Mouse (Mus musculus) lung, postnatal 0 days (tissue): ENCODE measurements at regions not wholly inside any gene's neighbourhood (a gene's known extent, or its start where the extent isn't known, plus 50 kb on each side); places are given as distances from the start of the nearest gene placed in this dataset.
"Not testable (repeated sequence)": the region's sequence is repeated elsewhere in the genome, so short reads cannot be mapped to it uniquely, and the experiment has no call there.

ENCODE experiments used
- ATAC-seq: fragments of 200-750 bp; cut with Nextera tagmentation; 2 replicates; pipeline ENCODE4 v1.8.0; 2017; ENCODE audit warnings: moderate library complexity
- DNase-seq: peaks from one replicate; pipeline ENCODE4 v3.0.0-alpha.2; 2016; ENCODE audit warnings: low spot score
- H3K27ac ChIP-seq: fragments of 300-500 bp; sonication (generic); 2 replicates; pipeline ENCODE4 v1.5.1; 2014; ENCODE audit warnings: antibody characterized with exemption, mild to moderate bottlenecking, low read length, mixed read lengths
- H3K27me3 ChIP-seq: fragments of 300-500 bp; sonication (generic); replicated peaks from 2 replicates; pipeline ENCODE4 v1.6.1; 2014; ENCODE audit warnings: low read length, mixed read lengths; ENCODE audit not compliant: insufficient read depth
- H3K36me3 ChIP-seq: fragments of 300-500 bp; sonication (generic); 2 replicates; pipeline ENCODE4 v1.6.1; 2014; ENCODE audit warnings: low read length, mixed read lengths; ENCODE audit not compliant: insufficient read depth
- H3K4me1 ChIP-seq: fragments of 300-500 bp; sonication (generic); 2 replicates; pipeline ENCODE4 v1.6.1; 2014; ENCODE audit warnings: antibody characterized with exemption, low read depth, low read length, mixed read lengths; ENCODE audit not compliant: insufficient read depth
- H3K4me2 ChIP-seq: fragments of 300-500 bp; sonication (generic); replicated peaks from 2 replicates; pipeline ENCODE4 v1.6.1; 2014; ENCODE audit warnings: low read depth, mild to moderate bottlenecking, low read length, moderate library complexity, mixed read lengths
- H3K4me3 ChIP-seq: fragments of 300-500 bp; sonication (generic); 2 replicates; pipeline ENCODE4 v1.5.1; 2014; ENCODE audit warnings: low read depth, low read length
- H3K9ac ChIP-seq: fragments of 300-500 bp; sonication (generic); replicated peaks from 2 replicates; pipeline ENCODE4 v1.6.1; 2014; ENCODE audit warnings: low read depth, mild to moderate bottlenecking
- H3K9me3 ChIP-seq: fragments of 300-500 bp; sonication (generic); 2 replicates; pipeline ENCODE4 v1.6.1; 2016; ENCODE audit warnings: low read length, mixed read lengths
- CTCF ChIP-seq: IDR thresholded peaks from 2 replicates; pipeline ENCODE4 v1.5.1; 2016; ENCODE audit warnings: antibody characterized with exemption, mild to moderate bottlenecking
- EP300 ChIP-seq: IDR thresholded peaks from 2 replicates; pipeline ENCODE4 v1.6.1; 2016; ENCODE audit warnings: antibody characterized with exemption, mild to moderate bottlenecking, control low read depth
- WGBS: fragments of 180-500 bp; shearing (Covaris S2); extraction: QIAGEN DNeasy Blood & Tissue Kit; methylation state at CpG from one replicate; pipeline ENCODE4 v1.1.7; 2014; 5-methylcytosine and 5-hydroxymethylcytosine counted together

DNA sequence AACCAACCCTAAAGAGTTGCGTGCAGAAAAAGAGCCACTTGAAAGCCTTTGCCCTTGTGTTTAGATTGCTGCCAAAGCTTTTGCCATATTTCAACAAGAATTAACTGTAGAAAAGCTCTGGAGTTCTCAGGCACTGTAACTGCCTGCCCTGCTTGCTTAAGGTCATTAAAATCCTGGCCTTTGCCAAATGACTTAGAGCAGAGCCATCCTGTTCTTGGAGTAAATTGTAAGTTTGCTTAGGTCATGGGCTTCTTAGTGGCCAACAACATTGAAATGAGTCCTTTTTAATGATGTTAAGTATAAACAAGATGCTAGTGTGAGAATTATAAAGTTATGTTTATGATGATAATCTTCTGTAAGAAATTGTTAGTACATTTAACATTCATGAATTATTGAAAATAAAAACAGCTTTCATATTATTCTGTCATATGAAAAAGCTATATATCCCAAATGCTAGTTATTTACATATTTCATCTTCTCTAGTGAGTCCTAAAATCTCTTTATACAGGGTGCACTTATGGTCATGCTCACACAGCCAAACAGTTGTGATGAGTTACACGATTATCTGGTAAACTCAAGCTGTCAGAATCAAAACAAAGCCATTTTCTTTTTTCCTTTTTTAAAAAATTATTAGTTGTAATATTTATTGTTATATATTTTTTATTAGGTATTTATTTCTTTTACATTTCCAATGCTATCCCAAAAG is 753.4 kb downstream of the Crisp4 start:
- DNase-seq, result no peak
- H3K4me2 ChIP-seq, result no peak overlapping the region

DNA sequence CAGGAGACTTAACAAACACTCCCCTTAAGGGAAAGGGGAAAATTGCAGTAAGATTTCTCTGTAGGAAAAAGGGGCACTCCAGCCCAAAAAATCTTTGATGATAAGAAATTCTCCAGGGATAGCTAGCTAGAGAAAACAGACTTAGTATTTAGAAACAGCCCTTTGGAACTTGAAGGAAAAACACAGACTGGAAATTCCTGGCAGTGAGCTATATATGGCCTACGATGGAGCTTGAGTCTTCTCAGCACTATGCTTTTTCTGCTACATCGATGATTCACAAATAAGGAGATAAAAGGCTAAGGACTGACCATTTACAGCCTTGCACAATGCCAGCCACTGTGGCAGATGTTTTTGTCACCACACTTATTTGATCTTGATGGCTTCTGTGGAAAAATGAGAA is 768.1 kb downstream of the Crisp4 start:
- no peaks in the 10 kb centered on the region for H3K36me3 ChIP-seq
- WGBS, result 43% methylated on average over 2 of the region's 2 CpGs
- no peak overlapping the region for H3K27ac ChIP-seq
- H3K9ac ChIP-seq, result no peak overlapping the region
- H3K4me2 ChIP-seq, result no peak overlapping the region
- no peaks in the 10 kb centered on the region for H3K4me1 ChIP-seq
- no peaks in the 10 kb centered on the region for H3K27me3 ChIP-seq
- TF ChIP-seq CTCF, result no peak
- TF ChIP-seq EP300, result no peak
- DNase-seq (peak; percentile 4), ATAC-seq (no peak)
- H3K9me3 ChIP-seq, result no peaks in the 10 kb centered on the region
- H3K4me3 ChIP-seq, result no peak overlapping the region

More for the DNA sequence above, 753.4 kb downstream of the Crisp4 start:
- Histone ChIP-seq H3K4me1 (no peaks in the 10 kb centered on the region), H3K9ac (no peak overlapping the region), H3K4me3 (no peak overlapping the region), H3K27me3 (no peaks in the 10 kb centered on the region), H3K36me3 (no peaks in the 10 kb centered on the region), H3K9me3 (no peaks in the 10 kb centered on the region), H3K27ac (no peak overlapping the region)
- no peak for TF ChIP-seq EP300
- TF ChIP-seq CTCF, result no peak
- 58% methylated on average over 2 of the region's 2 CpGs for WGBS
- no peak for ATAC-seq

DNA sequence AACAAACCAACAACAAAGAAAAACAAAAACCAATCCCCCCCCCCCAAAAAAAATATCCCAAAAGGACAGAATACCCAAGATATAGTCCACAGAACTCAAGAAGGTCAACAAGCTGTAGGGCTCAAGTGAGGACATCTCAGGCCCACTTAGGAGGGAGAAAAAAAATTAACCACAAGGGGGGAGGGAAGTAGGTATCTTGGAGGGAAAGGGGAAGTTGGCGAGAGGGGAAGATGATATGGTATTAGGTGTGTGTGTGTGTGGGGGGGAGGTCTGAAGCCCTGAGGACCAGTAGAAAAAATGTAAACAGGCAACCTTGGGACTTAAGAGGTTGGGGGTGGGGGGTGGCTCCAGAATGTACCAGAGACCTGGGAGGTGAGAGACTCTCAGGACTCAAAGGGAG is 797.4 kb downstream of the Crisp4 start:
- TF ChIP-seq EP300, result no peak
- no peak for TF ChIP-seq CTCF
- Histone ChIP-seq H3K36me3 (no peaks in the 10 kb centered on the region), H3K4me2 (no peak overlapping the region), H3K4me1 (no peaks in the 10 kb centered on the region), H3K4me3 (no peak overlapping the region), H3K27me3 (no peaks in the 10 kb centered on the region), H3K27ac (no peak overlapping the region), H3K9ac (no peak overlapping the region), H3K9me3 (no peaks in the 10 kb centered on the region)
- 53% methylated on average over 1 of the region's 1 CpGs for WGBS
- no peak for DNase-seq
- no peak for ATAC-seq

DNA sequence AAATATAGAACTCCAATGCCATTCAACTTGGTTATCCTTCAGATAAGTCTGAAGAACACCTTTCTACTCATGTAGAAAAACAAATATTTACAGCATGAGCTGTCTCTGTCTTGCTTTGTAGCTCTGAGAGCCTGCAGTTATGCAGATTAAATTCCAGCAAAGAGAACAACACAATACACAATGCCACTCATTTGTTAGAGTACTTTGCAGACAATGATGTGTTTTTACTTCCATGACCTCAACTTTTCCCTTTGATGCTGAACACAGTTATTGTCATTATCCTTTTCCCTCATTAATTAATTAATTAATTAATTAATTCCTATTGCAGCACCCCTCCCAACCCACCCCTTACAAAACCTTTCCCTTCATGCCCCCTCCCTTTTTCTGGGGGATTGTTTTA is 807.9 kb downstream of the Crisp4 start:
- DNase-seq (no peak), ATAC-seq (no peak)
- Histone ChIP-seq H3K9me3 (no peaks in the 10 kb centered on the region), H3K27ac (no peak overlapping the region), H3K36me3 (no peaks in the 10 kb centered on the region), H3K4me3 (no peak overlapping the region), H3K9ac (no peak overlapping the region), H3K4me2 (no peak overlapping the region), H3K4me1 (no peaks in the 10 kb centered on the region), H3K27me3 (no peaks in the 10 kb centered on the region)
- no peak for TF ChIP-seq CTCF
- TF ChIP-seq EP300, result no peak

DNA sequence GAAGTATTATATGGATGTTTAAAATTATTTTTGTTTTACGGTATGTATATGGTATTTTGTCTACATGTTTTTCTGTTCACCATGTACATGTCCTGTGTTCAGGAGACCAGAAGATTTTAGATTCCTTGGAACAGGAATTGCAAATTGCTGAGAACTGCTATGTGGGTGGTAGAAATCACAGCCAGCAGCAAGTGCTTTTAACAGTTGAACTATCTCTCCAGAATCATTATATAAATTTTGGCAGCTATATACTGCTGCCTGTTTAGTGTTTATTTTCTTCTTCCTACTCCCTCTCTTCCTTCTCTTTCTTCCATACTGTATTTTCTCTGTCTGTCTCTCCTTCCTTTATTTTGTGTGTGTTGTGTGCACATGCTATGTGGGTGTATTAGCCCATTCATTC is 834.3 kb downstream of the Crisp4 start:
- not testable (repeated sequence) for H3K9ac ChIP-seq, H3K4me2 ChIP-seq, ATAC-seq, H3K36me3 ChIP-seq, H3K9me3 ChIP-seq, H3K27me3 ChIP-seq, H3K4me1 ChIP-seq, H3K4me3 ChIP-seq, DNase-seq, H3K27ac ChIP-seq
- WGBS, result 82% methylated on average over 1 of the region's 1 CpGs

DNA sequence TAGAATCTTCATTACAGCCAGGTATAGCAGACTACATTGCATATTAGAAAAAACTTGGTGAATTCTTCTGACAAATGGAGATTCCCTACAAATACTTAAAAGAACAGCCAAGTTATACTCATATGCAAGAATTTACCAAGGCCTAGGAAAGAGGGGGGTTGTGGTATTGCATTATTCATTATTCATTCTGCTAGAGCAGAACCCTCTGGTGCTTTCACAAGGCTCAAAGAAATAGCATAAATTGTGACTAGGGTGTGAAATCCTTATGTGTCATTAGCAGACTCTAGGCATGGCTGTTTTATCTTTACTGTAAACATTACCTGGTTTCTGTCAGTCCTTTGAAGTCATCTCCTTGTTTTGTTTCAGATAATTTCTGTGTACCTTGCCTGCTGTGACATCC is 835.8 kb downstream of the Crisp4 start:
- H3K4me1 ChIP-seq, H3K27ac ChIP-seq, H3K36me3 ChIP-seq, H3K9me3 ChIP-seq, ATAC-seq, H3K4me2 ChIP-seq, H3K27me3 ChIP-seq, DNase-seq, H3K4me3 ChIP-seq, H3K9ac ChIP-seq: not testable (repeated sequence)
